Mouse (Mus musculus) stomach, postnatal 0 days (tissue): Measurements from ENCODE around the gene Dlgap4. TPM values are rescaled to one million over a fixed set of nuclear protein-coding genes. Genes with fewer than 3 reads are reported as not detected.
A peak's percentile ranks its signal among the peaks of the same experiment; 100 is the strongest.

ENCODE experiments used
- ATAC-seq: fragments of 200-750 bp; cut with Nextera tagmentation; 2 replicates; pipeline ENCODE4 v1.8.0; 2017; ENCODE audit not compliant: low FRiP score, low TSS enrichment
- DNase-seq: peaks from one replicate; pipeline ENCODE4 v3.0.0-alpha.2; 2016; ENCODE audit warnings: low spot score
- H3K27ac ChIP-seq: fragments of 300-500 bp; sonication (generic); replicated peaks from 2 replicates; pipeline ENCODE4 v1.5.1; 2014; ENCODE audit warnings: mild to moderate bottlenecking, control low read depth
- H3K27me3 ChIP-seq: fragments of 300-500 bp; sonication (generic); 2 replicates; pipeline ENCODE4 v1.6.1; 2014; ENCODE audit warnings: low read length; ENCODE audit not compliant: control insufficient read depth, insufficient read depth
- H3K36me3 ChIP-seq: fragments of 300-500 bp; sonication (generic); 2 replicates; pipeline ENCODE4 v1.6.1; 2014; ENCODE audit warnings: low read length, mixed read lengths; ENCODE audit not compliant: control insufficient read depth, insufficient read depth
- H3K4me1 ChIP-seq: fragments of 300-500 bp; sonication (generic); replicated peaks from 2 replicates; pipeline ENCODE4 v1.6.1; 2014; ENCODE audit warnings: antibody characterized with exemption; ENCODE audit not compliant: control insufficient read depth, insufficient read depth
- H3K4me2 ChIP-seq: fragments of 300-500 bp; sonication (generic); replicated peaks from 2 replicates; pipeline ENCODE4 v1.6.1; 2014; ENCODE audit warnings: low read depth, mild to moderate bottlenecking, control low read depth, moderate library complexity
- H3K4me3 ChIP-seq: fragments of 300-500 bp; sonication (generic); 2 replicates; pipeline ENCODE4 v1.5.1; 2014; ENCODE audit warnings: low read depth, low read length, control low read depth
- H3K9ac ChIP-seq: fragments of 300-500 bp; sonication (generic); 2 replicates; pipeline ENCODE4 v1.6.1; 2014; ENCODE audit warnings: mild to moderate bottlenecking, low read length, control low read depth, mixed read lengths
- H3K9me3 ChIP-seq: fragments of 300-500 bp; sonication (generic); 2 replicates; pipeline ENCODE4 v1.6.1; 2016; ENCODE audit warnings: low read length; ENCODE audit not compliant: control insufficient read depth
- CTCF ChIP-seq: IDR thresholded peaks from 2 replicates; pipeline ENCODE4 v1.5.1; 2016; ENCODE audit warnings: antibody characterized with exemption, low read depth, mild to moderate bottlenecking, moderate library complexity
- EP300 ChIP-seq: optimal IDR thresholded peaks from 2 replicates; pipeline ENCODE3; 2016; ENCODE audit warnings: antibody characterized with exemption
- WGBS: fragments of 180-500 bp; shearing (Covaris S2); extraction: QIAGEN DNeasy Blood & Tissue Kit; methylation state at CpG from one replicate; pipeline ENCODE4 v1.1.7; 2014; 5-methylcytosine and 5-hydroxymethylcytosine counted together
- polyA plus RNA-seq: library from polyadenylated mRNA; unstranded; fragments of >200 nt; fragmentation: Nextera tagmentation; extraction: Ambion mirVana; gene quantifications from 2 replicates; pipeline ENCODE4 v1.2.1, GENCODE M21; 2015

Gene Dlgap4
- polyA plus RNA-seq, 1 experiment from 2014 or later, result 50.7 TPM

GRCm38 (mm10) chr2:156809579-156809978, 196.1 kb downstream of the Dlgap4 start:
- H3K27ac ChIP-seq, result no peak overlapping the region
- H3K4me3 ChIP-seq, result no peak overlapping the region
- DNase-seq (peak; percentile 50), ATAC-seq (peak; percentile 45; the same call in 1 of the 2 replicates)
- H3K9me3 ChIP-seq, result no peaks in the 10 kb centered on the region
- TF ChIP-seq EP300, result no peak
- TF ChIP-seq CTCF, result peak; percentile 92
- H3K4me2 ChIP-seq, result no peak overlapping the region
- no peaks in the 10 kb centered on the region for H3K27me3 ChIP-seq
- no peak overlapping the region for H3K9ac ChIP-seq
- 61% methylated on average over 2 of the region's 2 CpGs for WGBS
- no peaks in the 10 kb centered on the region for H3K36me3 ChIP-seq
- H3K4me1 ChIP-seq, result no peaks in the 10 kb centered on the region

- H3K27ac ChIP-seq, result no peak overlapping the region
- WGBS, result 97% methylated on average over 10 of the region's 10 CpGs
- no peaks in the 10 kb centered on the region for H3K9me3 ChIP-seq
- H3K9ac ChIP-seq, result no peak overlapping the region
- H3K4me1 ChIP-seq, result no peaks in the 10 kb centered on the region
- H3K36me3 ChIP-seq, result no peaks in the 10 kb centered on the region
- H3K4me3 ChIP-seq, result no peak overlapping the region
- ATAC-seq, result no peak
- TF ChIP-seq CTCF (0 out of 2 replicates have a peak, but pooled peaks have one; percentile 6), EP300 (no peak)
- H3K27me3 ChIP-seq, result no peaks in the 10 kb centered on the region
- no peak overlapping the region for H3K4me2 ChIP-seq
- DNase-seq, result no peak
Measured at GRCm38 (mm10) chr2:156810716-156811115, 197.2 kb downstream of the Dlgap4 start.

GRCm38 (mm10) chr2:156811556-156811955, 198.1 kb downstream of the Dlgap4 start:
- ATAC-seq (no peak), DNase-seq (no peak)
- no peak overlapping the region for H3K4me2 ChIP-seq
- no peaks in the 10 kb centered on the region for H3K4me1 ChIP-seq
- no peak overlapping the region for H3K27ac ChIP-seq
- H3K4me3 ChIP-seq, result no peak overlapping the region
- no peak overlapping the region for H3K9ac ChIP-seq
- H3K9me3 ChIP-seq, result no peaks in the 10 kb centered on the region
- WGBS, result 70% methylated on average over 5 of the region's 5 CpGs
- TF ChIP-seq CTCF (no peak), EP300 (no peak)
- no peaks in the 10 kb centered on the region for H3K36me3 ChIP-seq
- no peaks in the 10 kb centered on the region for H3K27me3 ChIP-seq

Other genes with a start within 250 kb of the Dlgap4 start
- 1.7 and 1.8 TPM in 2 replicates for gene Epb41l1, start 192.8 kb upstream of the Dlgap4 start, polyA plus RNA-seq
- gene Aar2, start 66.1 kb upstream of the Dlgap4 start, polyA plus RNA-seq, result 21.1 and 22.5 TPM in 2 replicates
- 2,268 and 2,333 TPM in 2 replicates for gene Myl9, start 161.7 kb downstream of the Dlgap4 start, polyA plus RNA-seq
- 11.9 and 13.3 TPM in 2 replicates for gene Tgif2, start 226.3 kb downstream of the Dlgap4 start, polyA plus RNA-seq
- 2.4 and 2.7 TPM in 2 replicates for gene 4930518I15Rik, start 244.2 kb downstream of the Dlgap4 start, polyA plus RNA-seq
- gene Rab5if, start 249.4 kb downstream of the Dlgap4 start, polyA plus RNA-seq, result 221 and 227 TPM in 2 replicates